Mouse (Mus musculus): ENCODE results near the gene Sh3bgrl2. TPM values are rescaled to one million over a fixed set of nuclear protein-coding genes. Genes with fewer than 3 reads are reported as not detected.
A peak's percentile ranks its signal among the peaks of the same experiment; 100 is the strongest.

Gene Sh3bgrl2
- polyA plus RNA-seq, 1 experiment, result not detected

- 75% methylated on average over 2 of the region's 2 CpGs for WGBS
- H3K4me1 ChIP-seq (ENCODE audit: control insufficient read depth, insufficient read depth, low read length), result peaks cover 21% of the 10 kb centered on the region
- no peak overlapping the region for H3K27ac ChIP-seq (ENCODE audit: insufficient read depth, low read depth, low read length)
- TF ChIP-seq CTCF (IDR thresholded peaks at IDR 0.05; ENCODE audit: insufficient read depth, low read depth, low read length), result no peak
- TF ChIP-seq POLR2A (IDR thresholded peaks at IDR 0.05; ENCODE audit: insufficient read depth, low read depth, low read length), result no peak
- no peak overlapping the region for H3K4me3 ChIP-seq (ENCODE audit: insufficient read depth, low read depth, low read length)
Measured at GRCm38 (mm10) chr9:83603159-83603558, 55.0 kb downstream of the Sh3bgrl2 start.

- WGBS, result 80% methylated on average over 8 of the region's 8 CpGs
- Histone ChIP-seq H3K4me1 (ENCODE audit: control insufficient read depth, insufficient read depth, low read length) (peaks cover 27% of the 10 kb centered on the region), H3K27ac (ENCODE audit: insufficient read depth, low read depth, low read length) (peak overlapping the region; percentile 78), H3K4me3 (ENCODE audit: insufficient read depth, low read depth, low read length) (no peak overlapping the region)
- no peak for TF ChIP-seq CTCF (IDR thresholded peaks at IDR 0.05; ENCODE audit: insufficient read depth, low read depth, low read length)
- TF ChIP-seq POLR2A (IDR thresholded peaks at IDR 0.05; ENCODE audit: insufficient read depth, low read depth, low read length), result no peak
Measured at GRCm38 (mm10) chr9:83605886-83606640, 57.9 kb downstream of the Sh3bgrl2 start.

- 15% methylated on average over 1 of the region's 1 CpGs for WGBS
- no peak overlapping the region for H3K4me3 ChIP-seq (ENCODE audit: insufficient read depth, low read depth, low read length)
- peaks cover 27% of the 10 kb centered on the region for H3K4me1 ChIP-seq (ENCODE audit: control insufficient read depth, insufficient read depth, low read length)
- H3K27ac ChIP-seq (ENCODE audit: insufficient read depth, low read depth, low read length), result peak overlapping the region; percentile 93
- TF ChIP-seq CTCF (IDR thresholded peaks at IDR 0.05; ENCODE audit: insufficient read depth, low read depth, low read length) (no peak), POLR2A (IDR thresholded peaks at IDR 0.05; ENCODE audit: insufficient read depth, low read depth, low read length) (no peak)
Measured at GRCm38 (mm10) chr9:83608135-83608534, 60.0 kb downstream of the Sh3bgrl2 start.

- 17% methylated on average over 9 of the region's 9 CpGs for WGBS
- TF ChIP-seq CTCF (IDR thresholded peaks at IDR 0.05; ENCODE audit: insufficient read depth, low read depth, low read length), result no peak
- no peak for TF ChIP-seq POLR2A (IDR thresholded peaks at IDR 0.05; ENCODE audit: insufficient read depth, low read depth, low read length)
- Histone ChIP-seq H3K4me1 (ENCODE audit: control insufficient read depth, insufficient read depth, low read length) (peaks cover 27% of the 10 kb centered on the region), H3K4me3 (ENCODE audit: insufficient read depth, low read depth, low read length) (no peak overlapping the region), H3K27ac (ENCODE audit: insufficient read depth, low read depth, low read length) (peak overlapping the region; percentile 97)
Measured at GRCm38 (mm10) chr9:83609422-83610297, 61.5 kb downstream of the Sh3bgrl2 start.

GRCm38 (mm10) chr9:83615912-83616585, 67.9 kb downstream of the Sh3bgrl2 start:
- TF ChIP-seq CTCF (IDR thresholded peaks at IDR 0.05; ENCODE audit: insufficient read depth, low read depth, low read length) (no peak), POLR2A (IDR thresholded peaks at IDR 0.05; ENCODE audit: insufficient read depth, low read depth, low read length) (no peak)
- H3K27ac ChIP-seq (ENCODE audit: insufficient read depth, low read depth, low read length), result no peak overlapping the region
- H3K4me3 ChIP-seq (ENCODE audit: insufficient read depth, low read depth, low read length), result no peak overlapping the region
- WGBS, result 78% methylated on average over 6 of the region's 6 CpGs
- H3K4me1 ChIP-seq (ENCODE audit: control insufficient read depth, insufficient read depth, low read length), result no peaks in the 10 kb centered on the region

- H3K4me3 ChIP-seq (ENCODE audit: insufficient read depth, low read depth, low read length), result no peak overlapping the region
- TF ChIP-seq CTCF (IDR thresholded peaks at IDR 0.05; ENCODE audit: insufficient read depth, low read depth, low read length) (no peak), POLR2A (IDR thresholded peaks at IDR 0.05; ENCODE audit: insufficient read depth, low read depth, low read length) (no peak)
- WGBS, result 59% methylated on average over 7 of the region's 7 CpGs
- no peak overlapping the region for H3K27ac ChIP-seq (ENCODE audit: insufficient read depth, low read depth, low read length)
- H3K4me1 ChIP-seq (ENCODE audit: control insufficient read depth, insufficient read depth, low read length), result no peaks in the 10 kb centered on the region
Measured at GRCm38 (mm10) chr9:83616586-83617081, 68.5 kb downstream of the Sh3bgrl2 start.

- no peak overlapping the region for H3K27ac ChIP-seq (ENCODE audit: insufficient read depth, low read depth, low read length)
- 85% methylated on average over 6 of the region's 6 CpGs for WGBS
- H3K4me1 ChIP-seq (ENCODE audit: control insufficient read depth, insufficient read depth, low read length), result no peaks in the 10 kb centered on the region
- H3K4me3 ChIP-seq (ENCODE audit: insufficient read depth, low read depth, low read length), result no peak overlapping the region
- TF ChIP-seq POLR2A (IDR thresholded peaks at IDR 0.05; ENCODE audit: insufficient read depth, low read depth, low read length), result no peak
- no peak for TF ChIP-seq CTCF (IDR thresholded peaks at IDR 0.05; ENCODE audit: insufficient read depth, low read depth, low read length)
Measured at GRCm38 (mm10) chr9:83623455-83623854, 75.3 kb downstream of the Sh3bgrl2 start.

GRCm38 (mm10) chr9:83624193-83624592, 76.1 kb downstream of the Sh3bgrl2 start:
- no peak for TF ChIP-seq POLR2A (IDR thresholded peaks at IDR 0.05; ENCODE audit: insufficient read depth, low read depth, low read length)
- TF ChIP-seq CTCF (IDR thresholded peaks at IDR 0.05; ENCODE audit: insufficient read depth, low read depth, low read length), result no peak
- H3K4me1 ChIP-seq (ENCODE audit: control insufficient read depth, insufficient read depth, low read length), result no peaks in the 10 kb centered on the region; the same call in 1 of the 2 replicates
- WGBS, result 87% methylated on average over 5 of the region's 5 CpGs
- no peak overlapping the region for H3K27ac ChIP-seq (ENCODE audit: insufficient read depth, low read depth, low read length)
- no peak overlapping the region for H3K4me3 ChIP-seq (ENCODE audit: insufficient read depth, low read depth, low read length)

All from olfactory bulb, adult 2 months (tissue).